Mouse (Mus musculus) G1E (cell line): ENCODE data around the gene Fbxo6.

Experiments used
- CTCF ChIP-seq: IDR thresholded peaks from 2 replicates; pipeline ENCODE4 v1.5.1; 2012; ENCODE audit warnings: low read depth, low read length, inconsistent platforms, mixed read lengths
- GATA1 ChIP-seq: IDR thresholded peaks from 2 replicates; pipeline ENCODE4 v1.6.1; 2012; ENCODE audit warnings: borderline replicate concordance, low read length, inconsistent platforms, mixed read lengths
- POLR2AphosphoS5 ChIP-seq: IDR thresholded peaks from 2 replicates; pipeline ENCODE4 v1.6.1; 2012; ENCODE audit warnings: low read depth, low read length, inconsistent platforms; ENCODE audit not compliant: insufficient replicate concordance
- TAL1 ChIP-seq: conservative IDR thresholded peaks from 2 replicates; pipeline ENCODE4 v1.6.1; 2012; ENCODE audit warnings: low read depth, low read length, inconsistent platforms, mixed read lengths

- TF ChIP-seq CTCF: no peak
- TF ChIP-seq POLR2AphosphoS5: no peak
- TF ChIP-seq GATA1: no peak
- no peak for TF ChIP-seq TAL1
Measured at GRCm38 (mm10) chr4:148097936-148098335, 54.0 kb downstream of the Fbxo6 start.
